Mouse (Mus musculus): ENCODE results near the gene Abcg5. TPM values are rescaled to one million over a fixed set of nuclear protein-coding genes. Genes with fewer than 3 reads are reported as not detected.

Abcg5 gene
- polyA plus RNA-seq (2014; fragmentation: Illumina TruSeq; extraction: RNeasy Lipid Tissue Mini Kit (QIAGEN cat#74804); ENCODE audit: low read depth, low replicate concordance), result 0.17 TPM

DNA sequence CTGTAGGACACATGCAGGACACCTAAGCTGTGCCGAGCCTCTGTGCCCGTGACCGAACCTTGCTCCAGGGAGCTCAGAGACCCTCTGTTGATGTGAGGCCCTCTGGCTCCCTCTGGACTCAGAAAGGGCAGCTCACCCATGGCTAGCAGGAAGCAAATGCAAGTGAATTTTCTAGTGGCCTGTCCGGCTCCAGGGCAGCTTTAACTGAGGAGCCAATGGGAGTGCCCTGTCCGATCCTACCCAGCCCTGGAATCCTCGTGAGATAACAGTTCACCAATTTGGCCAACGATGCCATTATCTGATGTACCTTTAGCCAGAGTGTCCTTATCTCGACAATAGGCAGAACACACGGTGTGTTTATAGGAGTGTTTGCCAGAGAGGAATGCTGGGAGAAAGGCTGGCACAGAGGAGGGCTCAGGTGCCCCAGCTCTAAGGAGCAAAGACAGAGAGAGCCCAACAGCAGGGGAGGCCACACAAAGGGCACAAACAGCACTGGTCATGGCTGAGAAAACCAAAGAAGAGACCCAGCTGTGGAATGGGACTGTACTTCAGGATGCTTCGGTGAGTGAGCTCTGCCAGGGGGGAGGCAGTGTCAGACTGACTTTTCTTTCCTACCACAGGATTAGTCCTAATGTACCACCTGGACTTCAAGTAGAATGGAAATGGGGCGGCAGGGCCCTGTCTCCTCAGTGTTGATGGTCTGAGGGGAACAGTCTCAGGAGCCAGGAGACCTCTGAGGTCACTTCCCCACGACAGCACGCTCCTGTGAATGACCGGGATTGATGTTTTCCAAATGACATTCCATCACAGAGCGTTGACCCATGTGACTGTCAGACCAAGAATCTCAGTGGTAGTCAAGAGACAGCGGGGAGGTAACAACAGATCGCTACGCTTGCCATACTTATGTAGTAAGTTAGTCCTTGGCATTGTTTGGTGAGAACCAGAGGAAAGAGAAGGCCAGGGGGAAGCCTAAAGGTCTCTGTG is at the start of gene Abcg5:
Abcg5 (minus strand) TSS at position 278 of the 984 bp plus-strand sequence.

GRCm38 (mm10) chr17:84675951-84676366 is 6.9 kb downstream of the Abcg5 start, which contains the start of gene Abcg8:
Gene Abcg8, plus strand, starts transcription at chr17:84676302.

DNA sequence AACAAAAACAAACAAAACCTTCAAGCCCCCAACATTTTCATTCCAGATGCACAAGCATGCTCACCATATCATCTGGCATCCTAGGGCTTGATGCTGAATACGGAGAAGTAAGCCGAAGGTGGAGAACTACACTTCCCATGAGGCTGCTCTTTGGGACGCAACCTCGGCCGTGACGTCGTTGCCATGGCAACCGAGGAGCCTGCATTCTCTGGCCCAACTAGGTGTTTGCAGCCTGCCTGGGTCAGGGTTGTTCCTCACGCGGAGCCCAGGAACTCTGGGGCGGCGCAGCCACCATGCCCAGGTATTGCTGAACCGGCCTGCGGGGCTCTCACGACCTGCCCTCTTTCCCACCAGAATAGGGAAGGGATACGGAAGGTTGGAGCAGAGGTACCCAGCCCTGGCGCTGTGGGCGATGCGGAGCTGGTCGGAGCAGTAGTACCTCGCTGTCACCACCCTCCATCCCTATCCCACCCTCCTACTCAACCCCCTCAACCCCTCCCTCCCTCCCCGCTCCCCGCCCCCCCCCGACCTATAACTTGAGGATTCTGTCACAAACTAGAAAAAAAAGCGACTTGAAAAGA is 56.4 kb downstream of the Abcg5 start, which contains the start of gene Dync2li1:
Dync2li1 (plus strand) TSS at position 221 of the 581 bp plus-strand sequence.

Other genes starting within 250 kb of the Abcg5 start
- 13.6 TPM for gene Thada, start 216.8 kb downstream of the Abcg5 start, polyA plus RNA-seq (2014; fragmentation: Illumina TruSeq; extraction: RNeasy Lipid Tissue Mini Kit (QIAGEN cat#74804); ENCODE audit: low read depth, low replicate concordance)
- 43.2 TPM for gene Plekhh2, start 171.1 kb downstream of the Abcg5 start, polyA plus RNA-seq (2014; fragmentation: Illumina TruSeq; extraction: RNeasy Lipid Tissue Mini Kit (QIAGEN cat#74804); ENCODE audit: low read depth, low replicate concordance)
- gene Dync2li1, start 56.5 kb downstream of the Abcg5 start, polyA plus RNA-seq (2014; fragmentation: Illumina TruSeq; extraction: RNeasy Lipid Tissue Mini Kit (QIAGEN cat#74804); ENCODE audit: low read depth, low replicate concordance), result 53.4 TPM
- 0.46 TPM for gene Abcg8, start 6.7 kb downstream of the Abcg5 start, polyA plus RNA-seq (2014; fragmentation: Illumina TruSeq; extraction: RNeasy Lipid Tissue Mini Kit (QIAGEN cat#74804); ENCODE audit: low read depth, low replicate concordance)
- 27.2 TPM for gene Lrpprc, start 107.8 kb upstream of the Abcg5 start, polyA plus RNA-seq (2014; fragmentation: Illumina TruSeq; extraction: RNeasy Lipid Tissue Mini Kit (QIAGEN cat#74804); ENCODE audit: low read depth, low replicate concordance)